Mouse (Mus musculus): ENCODE results near the gene Kcnk7.

The Kcnk7 gene

GRCm38 (mm10) chr19:5749476-5749875, 45.3 kb downstream of the Kcnk7 start:
- no peak for DNase-seq (ENCODE audit: low spot score in 2 of 2)

DNA sequence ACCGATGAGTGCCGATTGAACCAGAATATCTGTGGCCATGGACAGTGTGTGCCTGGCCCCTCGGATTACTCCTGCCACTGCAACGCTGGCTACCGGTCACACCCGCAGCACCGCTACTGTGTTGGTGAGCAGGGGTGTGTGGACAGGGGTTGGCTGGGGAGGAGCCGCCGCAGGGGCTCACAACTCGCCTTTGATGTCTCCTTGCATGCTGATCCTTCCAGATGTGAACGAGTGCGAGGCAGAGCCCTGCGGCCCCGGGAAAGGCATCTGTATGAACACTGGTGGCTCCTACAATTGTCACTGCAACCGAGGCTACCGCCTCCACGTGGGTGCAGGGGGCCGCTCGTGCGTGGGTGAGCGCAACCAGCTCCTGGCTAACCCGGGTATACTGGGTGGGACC, 46.8 kb downstream of the Kcnk7 start:
- DNase-seq (ENCODE audit: low spot score in 2 of 2), result no peak

GRCm38 (mm10) chr19:5751742-5752141, 47.6 kb downstream of the Kcnk7 start:
- no peak for DNase-seq (ENCODE audit: low spot score in 2 of 2)

DNA sequence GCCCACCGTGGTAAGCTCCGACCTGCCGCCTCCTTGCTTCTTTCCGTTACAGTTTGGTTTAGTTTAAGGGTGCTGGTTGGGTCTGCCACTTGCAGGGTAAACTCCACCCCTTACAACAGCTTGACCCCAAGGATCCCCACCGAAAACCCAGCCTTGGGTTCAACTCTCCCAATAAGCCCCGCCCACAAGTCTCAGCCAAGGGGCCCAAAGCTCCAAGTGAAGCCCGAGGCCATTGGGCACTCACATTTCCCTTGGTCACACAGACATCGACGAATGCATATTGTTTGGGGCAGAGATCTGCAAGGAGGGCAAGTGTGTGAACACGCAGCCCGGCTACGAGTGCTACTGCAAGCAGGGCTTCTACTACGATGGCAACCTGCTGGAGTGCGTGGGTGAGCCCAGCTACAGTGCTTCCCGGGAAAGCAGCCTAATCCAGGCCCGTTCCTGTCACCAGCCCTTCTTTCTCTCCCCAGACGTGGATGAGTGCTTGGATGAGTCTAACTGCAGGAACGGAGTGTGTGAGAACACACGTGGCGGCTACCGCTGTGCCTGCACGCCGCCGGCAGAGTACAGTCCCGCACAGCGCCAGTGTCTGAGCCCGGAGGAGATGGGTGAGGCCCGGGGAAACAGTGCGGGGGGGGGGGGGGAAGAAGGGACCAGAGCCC, 52.3 kb downstream of the Kcnk7 start:
- no peak for DNase-seq (ENCODE audit: low spot score in 2 of 2)
